Mouse (Mus musculus): Measurements from ENCODE around the gene Gna12.

The Gna12 gene

GRCm38 (mm10) chr5:140794753-140795152, 35.5 kb downstream of the Gna12 start:
- no peak for DNase-seq

GRCm38 (mm10) chr5:140792233-140792632, 38.0 kb downstream of the Gna12 start:
- no peak for DNase-seq

GRCm38 (mm10) chr5:140790937-140791877, 39.0 kb downstream of the Gna12 start:
- DNase-seq: no peak

GRCm38 (mm10) chr5:140790392-140790791, 39.8 kb downstream of the Gna12 start:
- DNase-seq: no peak

- no peak for DNase-seq
Measured at GRCm38 (mm10) chr5:140789561-140789960, 40.7 kb downstream of the Gna12 start.

GRCm38 (mm10) chr5:140785240-140785872, 44.9 kb downstream of the Gna12 start:
- DNase-seq: no peak

- DNase-seq: no peak
Measured at GRCm38 (mm10) chr5:140784288-140784687, 45.9 kb downstream of the Gna12 start.

GRCm38 (mm10) chr5:140783577-140783976, 46.7 kb downstream of the Gna12 start:
- DNase-seq: no peak

GRCm38 (mm10) chr5:140781886-140782572, 48.2 kb downstream of the Gna12 start:
- no peak for DNase-seq

GRCm38 (mm10) chr5:140781122-140781521, 49.1 kb downstream of the Gna12 start:
- no peak for DNase-seq

GRCm38 (mm10) chr5:140776968-140777367, 53.3 kb downstream of the Gna12 start:
- DNase-seq: no peak

GRCm38 (mm10) chr5:140775111-140775510, 55.1 kb downstream of the Gna12 start:
- no peak for DNase-seq

GRCm38 (mm10) chr5:140772158-140772557, 58.1 kb downstream of the Gna12 start:
- DNase-seq: no peak

- no peak for DNase-seq
Measured at GRCm38 (mm10) chr5:140771612-140772011, 58.6 kb downstream of the Gna12 start.

- no peak for DNase-seq
Measured at GRCm38 (mm10) chr5:140768333-140768732, 61.9 kb downstream of the Gna12 start.

- DNase-seq: no peak
Measured at GRCm38 (mm10) chr5:140767704-140768141, 62.5 kb downstream of the Gna12 start.

- DNase-seq: no peak
Measured at GRCm38 (mm10) chr5:140766566-140766965, 63.7 kb downstream of the Gna12 start.

GRCm38 (mm10) chr5:140764921-140765613, 65.2 kb downstream of the Gna12 start:
- no peak for DNase-seq

- DNase-seq: no peak
Measured at GRCm38 (mm10) chr5:140762540-140762939, 67.7 kb downstream of the Gna12 start.

GRCm38 (mm10) chr5:140758864-140759263, 71.4 kb downstream of the Gna12 start:
- DNase-seq: no peak

GRCm38 (mm10) chr5:140753223-140753622, 77.0 kb downstream of the Gna12 start:
- no peak for DNase-seq

GRCm38 (mm10) chr5:140752639-140753038, 77.6 kb downstream of the Gna12 start:
- DNase-seq: no peak

- DNase-seq: no peak
Measured at GRCm38 (mm10) chr5:140752041-140752440, 78.2 kb downstream of the Gna12 start.

Measured in thymus, postnatal 25 days (tissue).